Mouse (Mus musculus) frontal cortex, adult 2 months (tissue): Measurements from ENCODE around the gene Prkg1. TPM values are rescaled to one million over a fixed set of nuclear protein-coding genes. Genes with fewer than 3 reads are reported as not detected.

Experiments used
- DNase-seq, 2 experiments: peaks; one replicate each; pipeline ENCODE4 v3.0.0; 2022; ENCODE audit warnings: low spot score in 1 of 2; ENCODE audit errors: extremely low spot score in 1 of 2
- polyA plus RNA-seq: library from polyadenylated mRNA; depleted of rRNA; stranded (reverse); fragments of >200 nt; gene quantifications from 2 replicates; pipeline ENCODE4 v1.2.3, GENCODE M21; 2012

The Prkg1 gene
- polyA plus RNA-seq, 1 experiment: 9.3 TPM

DNA sequence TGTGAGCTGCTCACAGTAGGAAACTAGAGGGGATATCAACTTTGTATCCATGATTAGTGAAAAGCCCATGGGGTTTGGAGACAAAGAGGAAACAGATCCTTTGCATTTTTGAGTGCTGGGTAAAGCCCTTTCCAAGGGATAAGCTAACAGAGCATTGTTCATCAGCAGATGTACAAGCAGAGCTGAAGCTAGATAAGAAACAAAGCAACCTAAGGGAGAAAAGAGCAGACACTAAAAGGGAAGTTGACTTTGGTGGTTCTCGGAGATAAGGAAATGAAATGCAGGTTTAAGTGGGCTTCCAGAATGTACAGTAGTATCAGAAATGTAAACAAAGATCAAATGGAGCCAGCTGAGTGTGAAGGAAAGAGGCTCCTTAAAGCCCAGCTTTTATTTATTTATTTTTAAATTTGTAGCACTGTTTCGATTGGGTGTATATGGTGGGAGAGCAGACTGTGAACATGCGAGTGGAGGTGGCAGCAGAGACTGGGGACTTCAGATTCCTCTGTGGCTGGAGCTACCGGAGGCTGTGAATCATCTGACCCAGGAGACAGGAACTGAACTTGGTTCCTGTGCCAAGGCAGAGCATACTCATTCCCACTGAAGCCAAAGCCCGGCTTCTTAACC, 822.4 kb downstream of the Prkg1 start:
- no peak for DNase-seq

DNA sequence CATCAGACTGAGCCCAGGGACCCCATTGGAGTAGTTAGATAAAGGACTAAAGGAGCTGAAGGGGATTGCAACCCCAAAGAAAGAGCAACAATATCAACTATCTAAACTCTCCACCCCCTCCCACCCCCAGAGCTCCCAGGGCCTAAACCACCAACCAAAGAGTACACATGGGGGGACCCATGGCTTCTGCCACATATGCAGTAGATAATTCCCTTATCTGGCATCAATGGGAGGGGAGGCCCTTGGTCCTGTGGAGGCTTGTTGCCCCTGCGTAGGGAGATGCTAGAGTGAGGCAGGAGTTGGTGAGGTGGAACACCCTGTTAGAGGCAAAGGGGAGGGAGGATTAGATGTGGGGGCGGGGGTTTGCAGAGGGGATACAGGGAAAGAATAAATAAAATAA, 826.8 kb downstream of the Prkg1 start:
- DNase-seq: no peak

DNA sequence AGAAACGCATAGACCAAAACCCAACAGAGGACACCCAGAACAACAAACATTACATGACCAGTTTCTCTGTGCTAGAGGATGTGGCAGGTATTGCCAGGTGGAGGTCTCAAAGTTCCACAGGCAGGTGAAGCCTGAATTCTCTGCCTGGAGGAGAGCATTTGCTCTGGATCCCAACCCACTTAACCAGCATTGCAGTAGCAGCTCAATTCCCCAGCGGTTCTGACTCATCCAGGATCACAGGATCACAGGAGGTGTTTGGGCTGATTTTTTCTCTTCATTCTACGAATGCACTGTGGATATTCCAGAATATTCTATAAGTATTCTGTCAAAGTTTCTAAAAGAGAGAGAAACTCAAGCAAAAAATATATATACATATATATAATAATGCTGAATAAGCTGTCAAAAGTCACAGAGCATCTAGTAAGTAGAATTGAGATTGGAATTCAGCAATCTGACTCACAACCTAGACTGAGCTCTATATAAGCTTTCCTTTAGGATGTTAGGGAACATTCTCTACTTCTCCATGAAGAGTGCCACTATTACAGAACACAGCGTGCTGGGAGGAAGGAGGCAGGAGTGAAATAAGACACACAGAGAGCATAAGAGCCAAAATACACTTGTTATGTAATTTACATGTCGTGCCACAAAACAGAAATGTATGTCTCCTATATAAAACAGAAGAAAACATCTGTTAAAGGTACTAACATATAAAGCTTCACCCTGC, 833.2 kb downstream of the Prkg1 start:
- peak; percentile 8 to 19 for DNase-seq

DNA sequence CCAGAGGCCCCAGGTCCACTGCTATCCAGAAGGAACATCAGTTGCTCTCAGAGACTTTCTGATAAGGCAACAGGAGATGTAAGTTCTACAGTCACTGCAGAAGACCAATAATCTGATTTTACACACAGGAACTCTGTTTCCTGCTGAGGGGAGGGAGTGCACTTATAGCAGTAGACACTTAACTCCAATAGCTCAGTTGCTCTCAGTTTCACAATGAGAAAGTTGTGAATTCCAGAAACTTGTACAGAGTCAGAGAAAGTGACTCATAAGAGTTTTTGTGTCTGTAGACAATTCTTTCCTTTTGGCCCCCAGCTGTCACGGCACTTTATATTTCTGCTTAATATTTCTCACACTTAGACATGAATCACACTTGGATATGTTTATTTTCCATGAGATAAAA, 840.8 kb downstream of the Prkg1 start:
- DNase-seq: no peak

DNA sequence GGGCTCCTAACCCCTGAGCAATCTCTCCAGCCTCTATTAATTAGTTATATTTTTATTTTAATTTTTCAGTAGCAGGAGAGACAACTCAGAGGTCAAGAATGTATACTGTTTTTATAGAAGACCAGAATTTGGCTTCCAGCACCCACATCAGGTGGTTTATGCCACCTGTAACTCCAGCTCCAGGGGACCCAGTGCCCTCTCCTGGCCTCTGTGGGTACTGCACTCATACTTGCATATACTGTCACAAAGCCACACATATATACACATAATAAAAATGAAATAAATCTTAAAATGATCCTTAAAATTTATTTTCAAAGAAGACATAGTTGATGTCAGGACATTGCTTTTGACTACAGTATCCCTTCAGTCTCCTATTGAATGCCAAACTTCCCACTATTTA, 862.5 kb downstream of the Prkg1 start:
- no peak for DNase-seq

DNA sequence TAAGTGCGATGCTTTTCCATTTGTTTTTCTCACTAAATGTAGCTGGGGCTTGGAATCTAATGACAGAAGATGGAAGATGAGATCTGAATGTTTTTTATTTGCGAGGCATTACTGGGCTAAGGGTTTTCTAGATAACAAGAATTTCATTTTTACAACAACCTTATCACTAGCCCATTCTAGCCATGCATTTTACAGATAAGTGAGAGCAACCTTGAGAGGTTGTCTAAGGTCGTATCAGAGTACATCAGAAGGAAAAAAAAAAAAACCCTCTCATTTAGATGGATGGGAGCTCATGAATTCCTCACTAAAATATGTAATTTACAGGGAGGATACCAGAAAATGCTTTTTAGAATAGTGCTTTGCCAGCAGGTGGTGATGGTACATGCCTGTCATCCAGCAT, 863.8 kb downstream of the Prkg1 start:
- DNase-seq: no peak

DNA sequence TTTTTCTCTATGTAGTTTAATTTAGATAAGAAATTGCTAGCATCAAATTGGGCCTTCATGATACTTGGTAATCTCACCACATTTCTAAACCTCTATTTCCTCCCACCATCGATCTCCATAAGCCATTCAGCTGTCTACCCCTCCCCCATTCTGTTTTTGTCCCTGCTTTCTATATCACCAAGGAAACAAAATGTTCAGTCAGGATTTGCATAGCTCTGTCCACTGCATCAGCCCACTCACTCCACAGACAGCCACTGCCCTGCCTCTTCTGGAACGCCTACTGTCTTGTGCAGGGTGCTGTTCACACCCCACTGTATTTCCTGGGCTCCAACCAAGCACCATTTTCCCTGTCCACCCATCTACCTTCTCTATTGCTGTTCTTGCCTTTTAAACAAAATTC, 874.5 kb downstream of the Prkg1 start:
- DNase-seq: peak in 1 of 2 experiments; percentile 24

DNA sequence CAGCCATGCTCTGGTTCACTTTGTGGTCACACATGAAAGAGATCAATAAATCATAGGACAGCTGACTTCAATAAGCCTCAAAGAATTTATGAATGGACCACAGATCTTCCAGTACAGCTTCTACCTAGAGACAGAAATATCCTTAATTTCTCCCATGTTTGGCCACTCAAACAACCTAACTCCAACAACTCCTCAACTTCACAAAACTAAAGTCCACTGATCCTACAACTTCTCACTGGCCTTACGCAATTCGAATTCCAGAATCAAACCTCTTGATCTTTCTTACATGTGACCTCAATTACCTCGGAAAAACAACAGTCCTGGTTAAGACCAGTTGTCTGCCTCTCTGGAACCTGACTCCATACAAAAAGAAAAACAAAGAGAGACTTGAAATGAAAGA, 875.0 kb downstream of the Prkg1 start:
- DNase-seq: no peak

DNA sequence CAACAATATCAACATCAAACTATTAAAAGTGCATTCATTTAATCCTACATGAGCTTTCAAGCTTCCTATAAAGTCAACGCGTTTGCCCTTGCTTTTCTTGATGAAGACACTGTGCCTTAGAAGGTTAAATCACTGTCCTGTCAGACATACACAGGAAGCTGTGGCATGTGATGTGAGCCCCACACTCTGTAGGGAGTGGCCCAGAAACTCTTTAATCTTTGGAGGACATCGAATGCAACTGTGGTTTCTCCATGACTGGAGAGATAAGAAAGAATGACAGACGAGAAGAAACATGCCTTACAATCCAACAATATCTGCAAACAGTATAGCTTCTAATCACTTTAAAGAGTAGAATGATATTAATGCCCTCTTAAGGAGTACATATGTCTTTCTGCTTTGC, 903.4 kb downstream of the Prkg1 start:
- DNase-seq: no peak

DNA sequence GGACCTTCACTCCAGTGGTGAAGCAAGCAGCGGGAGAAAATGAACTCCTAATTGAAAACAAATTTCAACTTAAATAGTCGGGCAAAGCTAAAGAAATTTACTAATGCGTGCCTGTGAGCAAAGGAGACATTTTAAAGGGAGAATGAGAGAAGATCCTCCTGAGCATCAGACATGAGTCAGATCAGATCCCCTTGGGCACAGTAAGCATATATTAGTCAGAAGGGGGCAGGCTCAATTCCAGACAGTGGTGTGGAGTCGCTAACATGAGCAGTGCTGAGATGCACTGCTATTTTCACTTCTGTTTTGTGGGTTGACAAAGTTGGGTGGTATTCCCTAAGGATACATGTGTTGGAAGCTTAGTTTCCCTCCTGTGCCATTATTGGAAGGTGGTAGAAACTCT, 913.8 kb downstream of the Prkg1 start:
- DNase-seq: no peak

DNA sequence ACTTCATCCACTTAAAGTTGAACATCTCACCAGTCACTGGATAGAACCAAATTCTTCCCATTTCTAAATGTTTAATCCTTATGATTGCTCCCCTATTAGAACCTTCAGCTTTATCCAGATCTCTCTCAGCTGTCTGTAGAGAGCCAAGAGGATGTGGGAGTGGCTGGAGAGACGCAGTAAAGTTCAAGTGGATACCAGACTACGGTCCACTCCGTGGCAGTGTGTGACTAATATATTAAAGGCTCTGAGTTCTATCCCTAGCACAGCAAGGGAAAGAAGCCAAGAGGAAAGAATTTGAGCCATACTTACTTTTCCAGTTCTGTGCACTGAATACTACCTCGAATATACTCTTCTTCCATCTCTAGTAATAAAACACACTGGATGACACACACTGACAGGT, 919.9 kb downstream of the Prkg1 start:
- no peak for DNase-seq

DNA sequence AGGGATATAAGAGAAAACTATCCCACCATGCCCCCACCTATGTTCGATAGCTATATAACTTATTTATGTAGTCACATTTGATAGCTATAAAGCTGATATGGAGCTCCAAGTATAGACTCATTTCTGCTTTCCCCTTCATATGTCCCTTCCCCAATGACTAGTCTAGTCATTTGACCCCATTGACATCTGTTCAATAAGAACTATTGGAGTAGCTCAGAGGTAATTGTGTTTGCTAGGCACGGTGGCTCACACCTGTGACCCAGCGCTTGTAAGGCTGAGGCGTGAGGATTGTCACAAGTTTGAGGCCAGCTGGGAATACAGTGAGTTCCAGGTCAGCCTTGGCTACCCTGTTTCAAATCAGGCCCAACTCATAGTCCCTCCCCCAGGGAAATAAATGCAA, 921.2 kb downstream of the Prkg1 start:
- no peak for DNase-seq

DNA sequence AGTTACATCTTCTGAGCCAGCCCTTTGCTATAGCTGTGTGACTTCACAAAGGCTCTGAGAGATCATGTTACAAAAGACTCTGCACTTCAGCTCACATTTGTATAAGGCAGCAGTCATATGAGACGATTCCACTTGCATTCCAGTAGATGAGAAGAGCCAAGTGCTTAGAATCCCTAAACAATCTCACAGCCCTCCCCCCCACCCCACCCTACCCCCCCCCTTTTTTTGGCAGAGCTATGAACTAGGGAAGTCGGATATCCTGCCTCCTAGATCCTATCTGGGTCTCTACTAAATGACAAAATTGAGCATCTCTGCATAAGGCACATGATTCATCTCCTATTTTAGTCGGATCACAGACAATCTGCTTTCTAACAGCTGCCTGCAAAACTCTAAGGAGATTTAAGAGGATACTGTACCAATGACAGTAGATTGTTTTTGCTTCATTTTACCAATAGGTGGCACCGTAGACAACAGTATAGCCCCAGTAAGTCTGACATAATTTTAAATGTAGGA, 921.7 kb downstream of the Prkg1 start:
- DNase-seq: peak; percentile 44 to 87

DNA sequence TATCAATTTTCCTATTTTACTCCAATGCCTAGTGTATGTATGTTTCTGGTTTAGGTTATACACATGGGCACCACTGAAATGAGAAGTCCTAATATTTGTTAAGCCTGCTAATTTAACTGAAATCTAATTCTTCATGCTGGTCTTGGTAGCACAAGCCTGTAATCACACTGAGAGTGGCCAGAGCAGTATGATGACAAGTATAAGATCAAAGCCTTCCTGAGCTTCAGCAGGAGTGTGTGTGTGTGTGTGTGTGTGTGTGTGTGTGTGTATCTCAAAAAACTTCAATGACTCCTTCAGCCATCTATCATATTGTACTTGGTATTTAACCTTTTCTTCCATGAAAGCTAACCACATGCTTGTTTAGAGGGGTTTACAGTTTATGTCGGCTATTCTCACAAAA, 922.2 kb downstream of the Prkg1 start:
- DNase-seq: no peak

DNA sequence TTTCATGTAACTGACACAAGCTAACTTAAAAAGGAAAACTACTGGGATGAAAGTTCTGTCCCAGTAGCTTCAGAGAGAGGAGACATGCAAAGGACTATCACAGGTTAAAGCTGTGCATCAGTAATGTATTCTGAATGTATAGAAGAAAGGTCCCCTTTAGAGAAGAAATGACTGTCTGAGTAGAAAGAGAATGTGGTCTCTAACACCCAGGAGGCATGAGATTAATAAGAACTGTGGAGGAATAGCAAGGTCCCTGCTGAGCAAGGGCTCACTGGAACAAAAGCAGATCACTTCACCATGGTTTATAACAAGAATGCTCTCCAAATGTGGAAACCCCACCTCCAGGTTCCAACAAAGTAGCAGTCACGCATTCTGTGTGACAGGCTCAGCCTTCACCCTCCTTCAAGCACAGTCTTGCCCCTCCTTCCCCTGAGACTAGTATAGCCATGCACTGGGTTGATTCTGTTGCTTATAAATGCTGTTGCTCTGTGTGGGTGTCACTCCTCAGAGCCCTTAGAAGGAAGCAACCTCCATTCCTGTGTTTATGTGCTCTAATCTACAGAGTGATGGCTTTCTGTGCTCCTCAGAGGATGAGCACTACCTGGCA, 931.7 kb downstream of the Prkg1 start:
- no peak for DNase-seq

DNA sequence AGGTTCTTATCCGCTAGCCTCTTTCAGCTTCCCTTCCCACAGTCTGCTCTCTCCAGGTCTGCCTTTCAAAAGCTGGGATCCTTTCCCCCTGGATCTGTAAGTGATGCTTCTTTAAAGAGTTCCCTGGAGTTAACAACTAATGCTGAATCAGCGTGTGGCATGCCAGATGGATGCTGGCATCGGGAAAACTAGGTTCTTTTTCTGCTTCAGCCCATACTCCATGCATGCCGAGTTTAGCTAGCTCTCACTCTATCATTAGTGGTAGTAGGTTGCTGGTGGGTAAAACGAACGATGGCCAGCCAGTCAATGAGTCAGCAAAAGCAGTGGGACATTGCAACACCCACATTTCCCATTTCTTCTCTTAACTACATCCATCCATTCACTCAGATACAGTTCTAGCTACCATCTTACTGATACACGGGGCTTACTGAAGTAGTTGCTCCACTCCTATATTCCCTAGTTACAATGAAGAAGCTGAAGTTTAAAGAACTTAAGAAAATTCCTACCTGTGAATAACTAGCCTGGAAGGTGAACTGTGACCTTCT, 935.5 kb downstream of the Prkg1 start:
- peak in 1 of 2 experiments; percentile 15 for DNase-seq

DNA sequence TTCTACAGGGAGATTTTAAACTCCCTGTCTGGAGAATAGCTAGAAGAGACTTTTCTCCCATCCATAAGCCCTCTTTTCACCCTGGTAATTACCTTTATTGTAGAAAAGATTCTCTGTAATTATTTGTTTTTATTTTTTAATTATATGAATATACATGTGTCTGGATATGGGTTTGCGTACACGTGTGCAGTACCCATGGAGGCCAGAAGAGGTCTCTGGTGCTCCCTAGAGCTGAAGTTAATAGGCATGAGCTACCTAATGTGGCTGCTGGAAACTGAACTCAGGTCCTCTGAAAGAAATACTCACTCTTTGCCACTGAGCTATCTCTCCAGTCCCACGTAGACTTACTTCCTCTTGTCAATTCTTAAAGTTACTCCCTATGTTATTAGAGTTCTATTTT, 937.0 kb downstream of the Prkg1 start:
- no peak for DNase-seq

DNA sequence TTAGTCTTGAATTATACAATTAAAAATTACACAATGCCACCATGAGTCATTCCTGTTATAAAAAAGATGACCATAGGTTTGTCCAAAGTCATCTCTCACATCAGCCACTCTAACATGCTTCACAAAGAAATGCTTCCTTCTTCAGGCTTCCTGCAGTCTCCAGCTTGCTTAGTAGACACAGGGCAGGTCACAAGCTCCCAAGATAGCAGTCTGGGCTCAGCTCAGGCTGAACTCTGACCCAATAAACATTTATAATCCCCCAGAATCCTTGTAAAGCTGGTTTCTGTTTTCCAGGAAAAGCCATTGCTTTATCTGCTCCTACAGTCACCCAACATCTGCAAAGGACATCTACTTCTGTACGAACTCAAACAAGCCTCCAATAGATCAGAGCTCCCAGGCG, 938.7 kb downstream of the Prkg1 start:
- no peak for DNase-seq

DNA sequence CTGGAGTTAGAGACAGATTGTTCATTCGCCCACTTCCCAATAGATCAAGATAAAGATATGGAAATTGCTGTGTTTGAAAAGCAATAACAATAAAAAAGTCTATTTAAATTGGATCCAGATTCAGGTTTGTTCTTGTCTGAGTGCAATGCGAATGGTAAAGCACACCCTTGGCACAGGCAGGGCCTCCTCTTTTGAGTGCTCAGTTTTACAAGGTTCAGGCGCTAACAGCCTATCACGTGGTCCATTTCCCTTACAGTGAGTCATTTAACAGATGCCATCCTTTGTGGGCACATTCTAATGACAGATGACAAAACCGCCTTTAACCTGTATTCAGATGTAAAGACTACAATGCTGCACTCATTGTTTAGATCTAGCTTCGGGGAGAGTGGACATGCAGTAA, 949.2 kb downstream of the Prkg1 start:
- no peak for DNase-seq

DNA sequence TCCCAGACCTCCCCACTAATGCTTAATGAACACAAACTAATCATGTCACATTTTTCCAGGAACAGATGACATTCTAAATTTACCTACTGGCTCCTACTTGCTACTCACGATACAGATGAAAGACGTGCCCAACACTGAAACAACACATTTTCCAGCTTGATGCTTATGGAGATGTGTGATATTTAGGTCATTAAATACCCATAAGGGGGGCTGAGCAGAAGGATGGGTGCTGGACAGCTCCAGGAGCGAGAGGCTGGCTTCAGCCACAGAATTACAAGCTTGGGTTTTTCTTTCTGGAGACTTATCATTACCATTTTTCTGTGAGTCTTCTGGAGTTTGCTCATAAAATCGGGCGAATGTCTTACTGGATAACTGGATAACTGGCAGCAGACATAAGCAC, 958.6 kb downstream of the Prkg1 start:
- DNase-seq: no peak

DNA sequence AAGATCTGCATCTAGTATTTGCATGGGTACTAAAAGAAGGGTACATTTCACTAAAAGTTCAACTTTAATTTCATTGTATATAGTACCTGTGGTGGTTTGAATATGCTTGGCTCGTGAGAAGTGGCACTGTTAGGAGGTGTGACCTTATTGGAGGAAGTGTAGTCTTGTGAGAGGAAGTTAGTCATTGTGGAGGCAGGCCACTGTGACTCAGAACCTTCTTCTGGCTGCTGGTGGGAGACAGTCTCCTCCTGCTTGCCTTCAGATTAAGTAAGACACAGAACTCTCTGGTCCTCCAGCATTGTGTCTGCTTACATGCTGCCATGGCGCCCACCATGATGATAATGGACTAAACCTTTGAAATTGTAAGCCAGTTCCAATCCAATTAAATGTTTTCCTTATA, 984.0 kb downstream of the Prkg1 start:
- DNase-seq: no peak

DNA sequence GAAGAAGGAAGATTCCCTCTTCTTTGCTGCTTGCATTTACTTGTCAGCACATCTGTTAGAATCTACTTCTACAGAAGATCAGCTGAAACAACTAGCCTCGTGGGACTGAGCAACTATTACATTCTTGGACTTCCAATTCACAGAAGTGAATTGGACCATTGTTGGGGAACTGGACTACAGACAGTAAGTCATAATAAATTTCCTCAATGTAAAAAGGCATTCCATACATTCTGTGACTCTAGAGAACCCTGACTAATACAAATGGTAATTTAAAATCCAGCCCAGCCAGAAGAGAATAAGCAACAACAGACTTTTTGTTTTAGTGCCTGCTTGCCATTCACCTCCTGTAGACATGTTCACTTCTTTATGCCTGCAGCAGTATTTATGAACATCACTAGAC, 996.5 kb downstream of the Prkg1 start:
- no peak for DNase-seq
